Mouse (Mus musculus) left cerebral cortex, postnatal 10 days (tissue): ENCODE measurements around the gene Jak3. TPM values are rescaled to one million over a fixed set of nuclear protein-coding genes. Genes with fewer than 3 reads are reported as not detected.

Source experiments
- DNase-seq, 2 experiments: peaks; one replicate each; pipeline ENCODE4 v3.0.0; 2021 to 2022; ENCODE audit warnings: low spot score in 2 of 2, mixed read lengths in 1 of 2; ENCODE audit errors: extremely low spot score in 1 of 2
- intact Hi-C: fragments of 180-260 bp; cut with DNase I; formaldehyde crosslinking; loops from one replicate; pipeline ENCODE4 v1.15.1; 2025
- total RNA-seq, 2 experiments: library from RNA; stranded (reverse); gene quantifications; 2 replicates each; pipeline ENCODE4 v1.2.3; 2021

The Jak3 gene
- total RNA-seq: 1 to 10 TPM; 6.1 to 6.6 TPM

GRCm38 (mm10) chr8:71676020-71676741, at the start of gene Jak3:
Gene Jak3, plus strand, starts transcription at chr8:71676296.
- DNase-seq: peak in 1 of 2 experiments; percentile 74
- intact Hi-C loops: no loop called here

GRCm38 (mm10) chr8:71626753-71627152, 49.3 kb upstream of the Jak3 start:
- DNase-seq: no peak
- intact Hi-C loops: no loop called here

GRCm38 (mm10) chr8:71627265-71628099, 48.6 kb upstream of the Jak3 start:
- DNase-seq: peak in 1 of 2 experiments; percentile 47
- intact Hi-C loops: no loop called here

- DNase-seq: no peak
- intact Hi-C loops: no loop called here
Measured at GRCm38 (mm10) chr8:71628396-71629095, 47.5 kb upstream of the Jak3 start.

- peak; percentile 85 to 94 for DNase-seq
- intact Hi-C loops: no loop called here
Measured at GRCm38 (mm10) chr8:71629096-71629697, 46.9 kb upstream of the Jak3 start.

DNA sequence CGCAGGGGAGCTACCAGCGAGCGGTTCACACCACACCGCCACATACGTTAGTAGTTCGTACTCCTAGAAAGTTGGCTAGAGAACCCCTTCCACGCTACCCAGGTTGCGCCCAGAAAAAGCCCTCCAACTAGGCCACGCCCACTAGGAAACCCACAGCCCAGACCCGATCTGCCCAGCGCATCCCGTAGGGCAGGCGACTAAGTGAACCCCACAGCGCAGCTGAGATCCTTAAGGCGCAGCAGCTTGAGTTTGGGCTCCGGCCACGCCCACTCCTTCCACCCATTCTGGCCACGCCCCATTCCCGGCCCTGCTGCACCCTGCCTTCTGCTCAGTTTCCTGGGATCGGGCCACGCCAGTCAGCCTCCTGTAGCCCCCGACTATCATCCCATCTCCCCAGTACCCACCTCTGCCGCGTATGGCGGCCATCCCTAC, 46.3 kb upstream of the Jak3 start:
- intact Hi-C loops: no loop called here
- DNase-seq: peak in 1 of 2 experiments; percentile 68

GRCm38 (mm10) chr8:71630761-71631160, 45.3 kb upstream of the Jak3 start:
- intact Hi-C loops: no loop called here
- DNase-seq: no peak

- intact Hi-C loops: no loop called here
- DNase-seq: no peak
Measured at GRCm38 (mm10) chr8:71631897-71632296, 44.2 kb upstream of the Jak3 start.

- DNase-seq: peak in 1 of 2 experiments; percentile 73
- intact Hi-C loops: no loop called here
Measured at GRCm38 (mm10) chr8:71633164-71633563, 42.9 kb upstream of the Jak3 start.

DNA sequence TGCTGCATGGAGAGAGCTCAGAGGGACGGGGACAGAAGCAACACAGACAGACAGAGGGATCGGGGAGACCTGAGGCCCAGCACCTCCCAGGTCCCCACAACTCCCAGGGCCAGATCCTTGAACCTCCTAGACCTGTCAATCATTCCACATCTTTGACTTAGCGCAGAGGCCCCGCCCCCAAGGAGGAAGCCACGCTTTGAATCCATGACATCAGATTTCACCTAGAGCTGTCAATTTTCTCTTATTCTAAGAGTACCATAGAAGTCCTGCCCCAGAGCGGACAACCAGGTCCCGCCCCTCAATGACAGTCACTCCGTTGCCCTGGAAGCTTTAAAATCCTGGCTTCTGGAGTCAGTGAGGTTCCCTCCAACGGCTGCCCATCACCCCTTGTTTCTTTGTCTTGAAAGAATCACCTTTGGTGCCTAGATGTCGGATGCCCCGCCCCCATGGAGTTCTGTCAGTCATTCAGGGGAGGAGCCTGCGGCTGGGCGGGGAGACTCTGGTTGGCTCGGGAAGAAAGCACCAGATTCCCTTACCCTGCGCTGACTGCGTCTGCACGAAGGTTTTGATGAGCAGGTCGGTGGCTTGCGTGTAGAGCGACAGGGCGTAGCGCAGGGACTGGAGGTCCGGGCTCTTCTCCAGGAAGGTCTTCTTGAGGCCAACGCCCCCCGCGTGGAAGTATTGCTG, 42.0 kb upstream of the Jak3 start:
- intact Hi-C loops: no loop called here

GRCm38 (mm10) chr8:71637149-71638095, 38.7 kb upstream of the Jak3 start:
- intact Hi-C loops: no loop called here
- no peak for DNase-seq

More for the DNA sequence above, 42.0 kb upstream of the Jak3 start:
- peak in 1 of 2 experiments; percentile 74 for DNase-seq

DNA sequence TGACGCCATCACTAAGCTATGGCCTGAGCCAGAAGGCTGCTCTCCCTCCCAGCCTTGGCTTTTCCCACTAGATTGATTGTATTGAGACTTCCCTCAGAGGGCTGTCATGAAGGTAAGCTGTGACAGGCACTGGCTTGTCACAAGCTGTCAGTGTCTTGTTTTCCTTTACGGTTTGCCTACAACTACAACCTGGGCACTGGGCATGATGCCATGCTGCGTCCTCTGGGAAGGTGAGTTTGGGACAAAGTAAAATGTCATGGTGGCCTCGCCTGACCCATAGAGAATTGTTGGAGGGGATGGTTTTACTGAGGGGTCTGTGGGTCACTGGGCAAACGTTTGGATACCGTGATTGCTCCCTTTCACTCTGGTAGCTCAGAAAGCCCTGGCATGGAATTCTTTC, 37.8 kb upstream of the Jak3 start:
- intact Hi-C loops: no loop called here
- DNase-seq: no peak

DNA sequence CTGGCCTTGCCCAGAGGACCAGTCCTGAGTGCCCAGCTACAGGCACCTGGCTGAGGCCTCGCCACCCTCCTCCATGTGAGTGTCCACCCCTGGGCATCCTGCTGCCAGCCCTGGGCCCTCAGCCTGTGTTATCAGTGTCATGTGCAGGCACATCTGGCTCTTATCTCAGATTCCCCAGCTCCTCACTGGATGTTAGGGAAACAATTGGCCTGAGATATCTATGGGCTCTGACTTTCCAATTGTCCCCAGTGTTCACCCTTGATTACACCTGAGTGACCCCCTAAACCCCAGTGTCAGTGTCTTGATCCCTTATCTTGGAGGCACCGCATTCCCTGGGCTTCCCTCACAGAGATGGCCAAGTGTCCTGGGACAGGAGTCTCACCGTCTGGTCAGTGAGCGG, 36.8 kb upstream of the Jak3 start:
- intact Hi-C loops: no loop called here
- DNase-seq: no peak

DNA sequence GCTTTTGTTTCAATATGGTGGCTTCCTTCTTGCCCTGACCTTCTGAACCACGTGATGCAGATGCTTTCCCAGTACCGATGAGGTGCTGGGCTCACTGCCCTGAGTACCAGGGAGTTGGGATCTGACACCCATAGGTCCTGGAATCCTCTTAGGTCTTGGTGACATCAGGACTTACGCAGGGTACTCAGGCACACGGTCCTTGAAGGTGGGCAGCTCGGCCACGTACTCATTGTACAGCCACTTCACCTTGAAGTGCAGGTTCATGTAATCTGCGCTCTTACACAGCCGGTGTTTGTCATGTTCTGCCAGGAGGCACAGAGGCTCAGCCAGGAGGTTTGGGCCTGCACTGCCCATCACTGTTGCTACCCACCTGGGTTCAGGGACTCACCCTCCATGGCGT, 30.6 kb upstream of the Jak3 start:
- intact Hi-C loops: no loop called here
- no peak for DNase-seq

- intact Hi-C loops: no loop called here
Measured at GRCm38 (mm10) chr8:71654600-71654999, 21.5 kb upstream of the Jak3 start.

DNA sequence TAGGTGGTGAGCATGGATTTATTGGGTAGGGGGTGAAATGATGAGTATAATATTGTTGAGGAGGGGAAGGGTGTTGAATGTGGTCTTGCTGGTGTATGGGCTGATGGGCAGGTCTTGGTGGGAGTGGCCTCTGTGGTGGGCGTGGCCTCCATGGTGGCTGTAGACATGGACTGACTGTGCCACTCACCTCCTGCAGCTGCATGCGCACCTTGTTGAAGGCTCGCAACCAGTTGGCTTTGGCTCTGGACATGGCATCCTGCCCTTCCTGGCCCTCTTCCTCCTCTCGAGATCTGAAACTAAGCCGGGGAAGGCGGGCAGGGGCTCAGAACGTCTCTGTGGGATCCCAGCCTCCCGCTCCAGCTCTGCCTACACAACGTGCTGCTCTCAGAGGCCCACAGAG, 18.3 kb upstream of the Jak3 start:
- intact Hi-C loops: no loop called here

More at GRCm38 (mm10) chr8:71654600-71654999, 21.5 kb upstream of the Jak3 start:
- peak in 1 of 2 experiments; percentile 39 for DNase-seq

DNA sequence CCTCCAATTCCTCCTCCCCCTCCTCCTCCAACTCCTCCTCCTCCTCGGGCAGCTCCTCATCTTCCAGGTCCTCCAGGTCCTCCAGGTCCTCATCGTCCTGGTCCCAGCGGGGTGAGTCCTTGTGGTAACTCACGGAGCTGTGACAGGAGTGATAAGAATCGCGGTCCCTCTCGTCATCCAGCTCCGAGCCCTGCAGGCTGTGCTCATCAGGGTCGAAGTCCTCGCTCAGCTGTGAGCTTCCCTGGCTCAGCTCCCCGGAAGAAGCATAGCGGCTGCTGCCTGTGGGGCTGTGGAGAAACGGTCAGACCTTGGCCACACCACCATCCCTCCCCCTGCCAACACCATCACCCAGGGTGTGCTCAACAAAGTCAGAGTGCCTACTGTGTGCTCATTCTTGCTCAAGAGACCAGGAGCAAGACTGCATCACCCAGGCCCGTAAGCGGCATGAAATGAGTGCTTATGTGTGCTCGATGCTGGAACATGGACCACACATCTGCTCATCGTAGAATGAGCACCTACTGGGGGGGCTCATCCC, 17.5 kb upstream of the Jak3 start:
- intact Hi-C loops: no loop called here
- no peak for DNase-seq

More for the DNA sequence above, 18.3 kb upstream of the Jak3 start:
- DNase-seq: peak in 1 of 2 experiments; percentile 50
